Mouse (Mus musculus): ENCODE measurements around the gene Zc3h12d. TPM values are rescaled to one million over a fixed set of nuclear protein-coding genes. Genes with fewer than 3 reads are reported as not detected.

The Zc3h12d gene
- 0.34 and 0.40 TPM in 2 replicates for polyA plus RNA-seq (2012; ENCODE audit: insufficient read depth, low replicate concordance)

DNA sequence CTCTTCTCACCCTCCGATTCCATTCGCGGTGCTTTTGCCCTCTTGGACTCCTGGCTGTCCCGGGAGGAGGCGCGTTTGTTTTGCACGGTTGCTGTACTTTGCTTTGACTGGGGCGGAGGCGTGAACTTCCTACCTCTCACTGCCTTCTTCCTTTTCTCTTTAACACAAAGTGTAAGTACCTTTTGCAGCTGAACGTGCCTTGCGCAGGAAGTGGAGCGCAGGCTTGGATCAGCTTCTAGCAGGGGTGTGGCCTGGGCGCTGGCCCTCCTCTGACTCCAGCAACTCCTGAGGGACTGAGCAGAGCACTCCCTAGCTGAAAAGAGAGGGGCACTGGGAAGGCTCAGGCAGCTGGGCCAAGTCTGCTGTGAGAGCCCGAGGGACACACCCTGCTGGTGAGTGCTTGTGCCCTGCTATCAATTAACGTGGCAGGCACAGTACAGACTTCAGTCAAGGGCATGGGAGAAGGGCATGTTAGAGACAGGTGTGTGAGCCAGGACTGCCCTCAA lies at the start of gene Zc3h12d:
Zc3h12d (plus strand) TSS at position 300 of the 506 bp plus-strand sequence.
- Histone ChIP-seq H3K9me3 (no peaks in the 10 kb centered on the region), H3K4me1 (peaks cover 10% of the 10 kb centered on the region), H3K27me3 (replicated peaks) (peaks cover 49% of the 10 kb centered on the region), H3K4me3 (replicated peaks) (peak within 1 kb of the TSS; percentile 85), H3K36me3 (replicated peaks; ENCODE audit: low read length) (no peaks in the 10 kb centered on the region)
- TF ChIP-seq GATA1 (IDR thresholded peaks at IDR 0.05; ENCODE audit: borderline replicate concordance, low read length) (no peak), FLI1 (IDR thresholded peaks at IDR 0.05; ENCODE audit: low read length) (no peak)

DNA sequence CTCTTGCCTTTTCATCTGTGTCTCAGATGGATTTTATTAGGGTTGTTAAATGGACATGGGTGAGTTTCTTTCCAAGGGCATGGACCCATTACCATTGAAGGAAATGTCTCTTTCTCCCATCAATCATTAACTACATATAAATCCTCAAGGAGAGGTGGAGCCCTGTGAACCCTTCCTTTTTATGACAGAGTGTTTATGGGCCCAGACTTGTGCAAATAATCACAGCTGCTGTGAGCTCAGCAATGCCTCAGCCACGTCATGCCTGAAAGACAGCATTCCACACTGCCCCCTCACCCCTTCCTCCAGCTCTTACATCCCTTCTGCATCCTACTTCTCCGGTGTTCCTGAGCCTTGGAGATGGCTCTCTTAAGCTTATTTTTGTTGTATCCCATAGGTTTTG lies 45.0 kb upstream of the Zc3h12d start:
- Histone ChIP-seq H3K36me3 (replicated peaks; ENCODE audit: low read length) (peaks cover 18% of the 10 kb centered on the region), H3K4me1 (peaks cover 47% of the 10 kb centered on the region), H3K27me3 (replicated peaks) (no peaks in the 10 kb centered on the region), H3K9me3 (no peaks in the 10 kb centered on the region), H3K4me3 (replicated peaks) (no peak overlapping the region)
- TF ChIP-seq GATA1 (IDR thresholded peaks at IDR 0.05; ENCODE audit: borderline replicate concordance, low read length) = no peak
- no peak for TF ChIP-seq FLI1 (IDR thresholded peaks at IDR 0.05; ENCODE audit: low read length)

DNA sequence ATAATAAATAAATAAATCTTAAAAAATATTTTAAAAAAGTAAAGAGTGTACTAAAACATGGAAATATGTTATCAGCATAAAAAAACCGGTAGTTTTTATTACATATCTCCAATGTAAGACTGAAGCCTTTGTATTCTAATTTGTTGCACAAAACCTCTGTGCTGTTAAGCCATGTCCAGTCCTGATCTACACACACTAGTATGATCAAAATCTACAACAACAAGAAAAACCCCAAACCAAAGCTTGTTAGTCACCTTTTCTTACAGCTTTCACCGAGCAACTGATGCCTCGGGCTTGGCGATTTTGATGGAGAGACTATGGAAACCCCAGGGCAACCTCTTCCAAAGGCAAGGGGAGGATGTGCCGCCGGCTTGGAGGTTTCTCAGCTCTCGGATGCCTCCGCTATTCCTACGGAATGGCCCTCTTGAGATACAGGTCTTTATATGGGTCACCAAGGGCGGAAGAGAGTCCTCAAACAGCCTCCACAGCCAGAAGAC lies 40.0 kb upstream of the Zc3h12d start:
- peaks cover 40% of the 10 kb centered on the region for H3K36me3 ChIP-seq (replicated peaks; ENCODE audit: low read length)
- TF ChIP-seq GATA1 (IDR thresholded peaks at IDR 0.05; ENCODE audit: borderline replicate concordance, low read length) (no peak), FLI1 (IDR thresholded peaks at IDR 0.05; ENCODE audit: low read length) (no peak)
- peaks cover 24% of the 10 kb centered on the region for H3K4me1 ChIP-seq
- peak overlapping the region; percentile 95 for H3K4me3 ChIP-seq (replicated peaks)
- H3K9me3 ChIP-seq = no peaks in the 10 kb centered on the region
- H3K27me3 ChIP-seq (replicated peaks) = no peaks in the 10 kb centered on the region

DNA sequence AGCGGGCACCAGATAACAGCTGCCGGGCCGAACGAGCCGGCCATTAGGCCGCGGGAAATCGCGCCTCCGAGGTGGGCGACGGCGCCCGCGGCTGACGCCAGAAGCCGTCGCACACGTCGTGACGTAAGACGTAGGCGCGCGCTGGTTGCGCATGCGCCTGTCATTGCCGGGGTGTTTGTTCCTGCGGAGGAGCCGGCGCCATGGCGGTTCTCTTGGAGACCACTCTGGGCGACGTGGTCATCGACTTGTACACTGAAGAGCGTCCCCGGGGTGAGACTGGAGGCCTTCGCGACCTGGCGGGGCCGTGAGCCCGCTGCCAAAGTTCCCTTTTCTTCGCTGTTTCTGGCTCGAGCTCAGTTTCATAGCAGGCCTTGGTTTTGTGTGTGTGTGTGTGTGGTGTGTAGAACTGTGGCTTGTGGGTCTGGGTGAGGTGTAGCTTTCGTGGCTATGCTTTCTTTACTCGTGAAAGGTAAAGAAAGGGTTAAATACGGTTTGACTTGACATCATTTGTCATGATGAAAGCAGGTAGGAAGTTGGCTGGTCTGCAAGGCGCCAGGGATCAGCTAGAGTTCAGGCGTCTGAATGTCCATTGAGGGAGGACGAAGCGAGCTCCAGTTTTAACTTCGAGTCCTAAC lies 39.4 kb upstream of the Zc3h12d start, which contains the start of the genes Ginm1 and Ppil4:
Ginm1 (minus strand) TSS at position 74 of the 635 bp plus-strand sequence.
Ppil4 (plus strand) TSS at position 141 of the 635 bp plus-strand sequence.
- peaks cover 22% of the 10 kb centered on the region for H3K4me1 ChIP-seq
- no peak for TF ChIP-seq GATA1 (IDR thresholded peaks at IDR 0.05; ENCODE audit: borderline replicate concordance, low read length)
- TF ChIP-seq FLI1 (IDR thresholded peaks at IDR 0.05; ENCODE audit: low read length) = no peak
- H3K9me3 ChIP-seq = no peaks in the 10 kb centered on the region
- no peaks in the 10 kb centered on the region for H3K27me3 ChIP-seq (replicated peaks)
- peaks cover 45% of the 10 kb centered on the region for H3K36me3 ChIP-seq (replicated peaks; ENCODE audit: low read length)
- H3K4me3 ChIP-seq (replicated peaks) = peak within 1 kb of the TSS; percentile 95

DNA sequence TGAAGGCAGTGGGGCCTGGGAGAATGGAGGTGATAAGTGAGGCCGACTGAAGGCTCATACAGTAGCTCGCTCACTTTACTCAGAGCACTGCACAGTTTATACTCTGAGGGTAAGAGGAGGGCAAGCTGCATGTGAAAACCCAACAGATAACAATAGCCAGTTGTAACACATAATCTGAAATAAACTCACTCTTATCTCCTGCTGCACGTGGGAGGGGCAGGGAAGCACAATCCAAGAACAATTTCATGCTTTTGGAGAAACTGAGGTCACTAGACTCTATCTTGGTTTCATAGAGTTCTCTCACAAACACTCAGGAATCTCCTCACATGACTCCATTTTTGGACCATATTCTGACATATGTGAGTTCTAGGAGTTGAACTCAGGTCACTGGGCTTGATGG lies 31.0 kb upstream of the Zc3h12d start:
- H3K9me3 ChIP-seq = no peaks in the 10 kb centered on the region
- peaks cover 95% of the 10 kb centered on the region for H3K36me3 ChIP-seq (replicated peaks; ENCODE audit: low read length)
- no peak for TF ChIP-seq FLI1 (IDR thresholded peaks at IDR 0.05; ENCODE audit: low read length)
- no peak for TF ChIP-seq GATA1 (IDR thresholded peaks at IDR 0.05; ENCODE audit: borderline replicate concordance, low read length)

DNA sequence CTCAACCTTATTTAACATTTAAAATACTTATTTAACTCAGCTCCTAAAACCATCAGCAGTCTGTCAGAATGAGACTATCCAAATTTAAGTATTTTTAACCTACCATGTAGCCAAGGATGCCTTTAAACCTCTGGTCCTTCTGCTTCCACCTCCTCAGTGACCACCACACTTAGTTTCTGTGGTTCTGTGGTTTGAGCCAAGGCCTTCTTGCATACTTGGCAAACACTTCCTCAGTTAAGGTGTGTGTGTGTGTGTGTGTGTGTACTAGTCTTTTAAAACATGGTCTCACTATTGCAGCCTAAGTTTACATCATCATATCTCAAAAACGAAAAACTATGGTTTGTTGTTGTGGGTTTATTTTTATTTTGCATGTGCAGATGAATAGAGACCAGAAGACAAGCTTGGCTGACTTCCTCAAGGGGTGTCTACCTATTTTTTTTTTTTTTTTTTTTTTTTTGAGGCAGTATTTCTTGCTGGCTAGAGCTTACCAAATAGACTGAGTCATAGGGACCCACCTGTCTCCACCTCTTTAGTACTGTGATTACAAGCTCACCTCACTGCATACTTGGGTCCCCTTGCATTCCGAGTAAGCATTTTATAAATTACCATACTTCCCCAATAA lies 29.6 kb upstream of the Zc3h12d start:
- Histone ChIP-seq H3K4me3 (replicated peaks) (no peak overlapping the region), H3K36me3 (replicated peaks; ENCODE audit: low read length) (peaks cover 95% of the 10 kb centered on the region), H3K4me1 (no peaks in the 10 kb centered on the region), H3K27me3 (replicated peaks) (no peaks in the 10 kb centered on the region), H3K9me3 (no peaks in the 10 kb centered on the region)
- TF ChIP-seq GATA1 (IDR thresholded peaks at IDR 0.05; ENCODE audit: borderline replicate concordance, low read length) (no peak), FLI1 (IDR thresholded peaks at IDR 0.05; ENCODE audit: low read length) (no peak)

More for the DNA sequence above, 31.0 kb upstream of the Zc3h12d start:
- Histone ChIP-seq H3K4me1 (no peaks in the 10 kb centered on the region), H3K27me3 (replicated peaks) (no peaks in the 10 kb centered on the region), H3K4me3 (replicated peaks) (no peak overlapping the region)

DNA sequence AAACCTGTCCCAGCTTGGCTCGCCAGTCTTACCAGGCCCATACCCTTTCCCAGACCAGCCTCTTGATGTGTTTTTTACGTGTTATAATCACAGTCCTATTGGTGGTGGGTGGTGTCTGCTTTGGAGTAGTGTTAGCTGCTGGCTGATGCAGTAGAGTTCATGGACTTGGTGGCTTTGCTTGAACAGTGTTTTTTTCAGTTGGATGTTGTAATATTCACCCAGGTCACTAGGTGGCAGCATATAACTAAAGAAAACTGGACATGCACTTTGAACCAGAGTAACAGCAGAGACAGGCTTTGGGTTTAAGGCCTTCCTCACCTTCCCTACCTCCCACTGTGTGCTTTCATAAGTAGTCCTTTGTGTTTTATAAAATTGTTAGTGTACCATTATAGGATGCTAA lies 22.3 kb upstream of the Zc3h12d start:
- Histone ChIP-seq H3K36me3 (replicated peaks; ENCODE audit: low read length) (peaks cover 99% of the 10 kb centered on the region), H3K27me3 (replicated peaks) (no peaks in the 10 kb centered on the region), H3K4me3 (replicated peaks) (no peak overlapping the region), H3K4me1 (no peaks in the 10 kb centered on the region), H3K9me3 (no peaks in the 10 kb centered on the region)
- TF ChIP-seq FLI1 (IDR thresholded peaks at IDR 0.05; ENCODE audit: low read length) (no peak), GATA1 (IDR thresholded peaks at IDR 0.05; ENCODE audit: borderline replicate concordance, low read length) (no peak)

DNA sequence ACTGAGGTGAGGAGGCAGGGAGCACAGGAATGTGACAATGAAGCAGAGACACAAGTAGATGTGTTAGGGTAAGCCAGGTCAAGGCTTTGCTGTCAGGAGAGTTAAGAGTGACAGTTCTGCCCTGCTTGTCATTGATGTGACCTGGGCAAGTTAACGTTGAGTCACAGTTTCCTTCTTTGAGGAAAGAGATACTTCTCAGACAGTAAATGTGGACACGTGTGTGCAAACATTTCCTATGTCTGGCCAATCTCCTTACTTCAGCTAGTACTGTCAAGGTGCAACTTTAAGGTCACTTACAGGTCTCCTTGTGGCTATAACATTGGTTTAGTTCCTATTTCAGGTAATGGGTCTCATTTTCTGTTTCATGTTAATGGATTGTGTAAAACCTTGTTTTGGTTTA lies 15.8 kb upstream of the Zc3h12d start:
- H3K36me3 ChIP-seq (replicated peaks; ENCODE audit: low read length) = peaks cover 98% of the 10 kb centered on the region
- H3K4me3 ChIP-seq (replicated peaks) = peak overlapping the region; percentile 39
- no peak for TF ChIP-seq FLI1 (IDR thresholded peaks at IDR 0.05; ENCODE audit: low read length)
- TF ChIP-seq GATA1 (IDR thresholded peaks at IDR 0.05; ENCODE audit: borderline replicate concordance, low read length) = no peak
- no peaks in the 10 kb centered on the region for H3K9me3 ChIP-seq
- H3K27me3 ChIP-seq (replicated peaks) = no peaks in the 10 kb centered on the region
- H3K4me1 ChIP-seq = peaks cover 3% of the 10 kb centered on the region

DNA sequence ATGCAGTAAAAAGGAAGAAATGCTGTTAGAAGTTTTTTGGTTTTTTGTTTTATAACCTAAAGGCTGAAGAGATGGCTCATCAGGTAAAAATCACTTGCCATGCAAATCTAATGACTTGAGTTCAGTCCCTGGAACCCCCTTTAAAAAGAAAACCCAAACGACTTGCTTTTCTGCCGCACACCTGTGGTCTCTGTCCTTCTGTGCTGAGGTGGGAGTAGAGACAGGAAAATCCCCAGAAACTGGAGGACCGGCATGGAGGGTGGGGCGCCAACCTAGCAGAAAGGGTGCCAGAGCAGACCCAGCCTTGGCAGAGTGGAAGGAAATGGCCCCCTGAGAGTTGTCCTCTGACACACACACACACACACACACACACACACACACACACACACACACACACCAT lies 13.6 kb upstream of the Zc3h12d start:
- Histone ChIP-seq H3K4me3 (replicated peaks) (no peak overlapping the region), H3K4me1 (peaks cover 3% of the 10 kb centered on the region), H3K36me3 (replicated peaks; ENCODE audit: low read length) (peaks cover 94% of the 10 kb centered on the region)

DNA sequence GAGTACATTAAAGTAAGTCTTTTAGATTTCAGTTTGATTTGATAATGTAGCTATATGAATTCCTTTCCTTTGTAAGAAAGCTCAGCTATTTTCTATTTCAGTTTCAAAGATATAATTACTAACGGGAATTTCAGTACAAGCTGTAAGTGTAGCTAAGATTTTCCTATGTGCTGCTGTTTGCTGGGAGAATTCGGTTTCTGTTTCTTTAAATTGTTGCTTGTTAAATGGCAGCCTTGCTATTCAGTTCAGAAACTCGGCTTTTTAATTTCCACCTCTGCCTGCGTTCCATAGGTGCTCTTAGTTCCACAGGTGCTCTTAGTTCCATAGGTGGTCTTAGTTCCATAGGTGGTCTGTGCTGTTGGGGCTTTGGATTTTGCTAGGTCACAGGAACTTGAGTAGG lies 13.1 kb upstream of the Zc3h12d start:
- no peaks in the 10 kb centered on the region for H3K27me3 ChIP-seq (replicated peaks)
- H3K4me3 ChIP-seq (replicated peaks) = no peak overlapping the region
- TF ChIP-seq GATA1 (IDR thresholded peaks at IDR 0.05; ENCODE audit: borderline replicate concordance, low read length) (no peak), FLI1 (IDR thresholded peaks at IDR 0.05; ENCODE audit: low read length) (no peak)
- peaks cover 3% of the 10 kb centered on the region for H3K4me1 ChIP-seq
- no peaks in the 10 kb centered on the region for H3K9me3 ChIP-seq
- peaks cover 91% of the 10 kb centered on the region for H3K36me3 ChIP-seq (replicated peaks; ENCODE audit: low read length)

More for the DNA sequence above, 13.6 kb upstream of the Zc3h12d start:
- Histone ChIP-seq H3K9me3 (no peaks in the 10 kb centered on the region), H3K27me3 (replicated peaks) (no peaks in the 10 kb centered on the region)
- no peak for TF ChIP-seq FLI1 (IDR thresholded peaks at IDR 0.05; ENCODE audit: low read length)
- TF ChIP-seq GATA1 (IDR thresholded peaks at IDR 0.05; ENCODE audit: borderline replicate concordance, low read length) = no peak

All from megakaryocyte, embryonic 14.5 days (primary cell).